Mouse (Mus musculus): ENCODE data around the gene Chchd6. TPM values are rescaled to one million over a fixed set of nuclear protein-coding genes. Genes with fewer than 3 reads are reported as not detected.

The Chchd6 gene
- polyA plus RNA-seq, 1 experiment from 2014 or later, result 56.5 TPM

GRCm38 (mm10) chr6:89363107-89363451, 232.4 kb downstream of the Chchd6 start:
- 5% methylated on average over 16 of the region's 16 CpGs for WGBS

GRCm38 (mm10) chr6:89362281-89363106, 233.0 kb downstream of the Chchd6 start, which contains the start of gene Plxna1:
Plxna1 (minus strand) TSS chr6:89362620.
- Histone ChIP-seq H3K9ac (ENCODE audit: low read length) (peak within 1 kb of the TSS; percentile 97), H3K9me3 (ENCODE audit: control insufficient read depth, low read length) (no peaks in the 10 kb centered on the region), H3K36me3 (ENCODE audit: control insufficient read depth, insufficient read depth, low read length) (no peaks in the 10 kb centered on the region), H3K27me3 (ENCODE audit: control insufficient read depth, insufficient read depth, low read length) (peaks cover 7% of the 10 kb centered on the region), H3K4me3 (ENCODE audit: control insufficient read depth in 1 of 2, insufficient read depth in 1 of 2, low read depth in 1 of 2, low read length in 2 of 2) (peak within 1 kb of the TSS; percentile 96 to 99), H3K4me2 (ENCODE audit: low read length) (peak within 1 kb of the TSS; percentile 98), H3K27ac (replicated peaks in 1 of 2; ENCODE audit: control insufficient read depth in 1 of 2, insufficient read depth in 1 of 2, low read depth in 2 of 2, low read length in 2 of 2) (peak within 1 kb of the TSS in 1 of 2 experiments; percentile 74; a peak in 2 of 4 replicates), H3K4me1 (ENCODE audit: control insufficient read depth in 2 of 2, insufficient read depth in 2 of 2, low read length in 2 of 2) (peaks cover 26 to 33% of the 10 kb centered on the region in 2 experiments)
- under 1% methylated on average over 79 of the region's 110 CpGs for WGBS
- peak; percentile 65 for ATAC-seq (ENCODE audit: insufficient number of reproducible peaks, insufficient read depth, low FRiP score, low read depth)

More at GRCm38 (mm10) chr6:89363107-89363451, 232.4 kb downstream of the Chchd6 start:
- peak overlapping the region; percentile 97 for H3K9ac ChIP-seq (ENCODE audit: low read length)
- H3K27ac ChIP-seq (replicated peaks in 1 of 2; ENCODE audit: control insufficient read depth in 1 of 2, insufficient read depth in 1 of 2, low read depth in 2 of 2, low read length in 2 of 2), result no peak overlapping the region
- ATAC-seq (ENCODE audit: insufficient number of reproducible peaks, insufficient read depth, low FRiP score, low read depth), result no peak
- H3K4me3 ChIP-seq (ENCODE audit: control insufficient read depth in 1 of 2, insufficient read depth in 1 of 2, low read depth in 1 of 2, low read length in 2 of 2), result peak overlapping the region; percentile 58 to 96
- H3K4me2 ChIP-seq (ENCODE audit: low read length), result peak overlapping the region; percentile 98
- no peaks in the 10 kb centered on the region for H3K36me3 ChIP-seq (ENCODE audit: control insufficient read depth, insufficient read depth, low read length)
- H3K9me3 ChIP-seq (ENCODE audit: control insufficient read depth, low read length), result no peaks in the 10 kb centered on the region
- H3K27me3 ChIP-seq (ENCODE audit: control insufficient read depth, insufficient read depth, low read length), result peaks cover 7% of the 10 kb centered on the region
- peaks cover 26 to 33% of the 10 kb centered on the region in 2 experiments for H3K4me1 ChIP-seq (ENCODE audit: control insufficient read depth in 2 of 2, insufficient read depth in 2 of 2, low read length in 2 of 2)

- Histone ChIP-seq H3K27me3 (ENCODE audit: control insufficient read depth, insufficient read depth, low read length) (peaks cover 7% of the 10 kb centered on the region), H3K4me2 (ENCODE audit: low read length) (peak overlapping the region; percentile 98), H3K27ac (replicated peaks in 1 of 2; ENCODE audit: control insufficient read depth in 1 of 2, insufficient read depth in 1 of 2, low read depth in 2 of 2, low read length in 2 of 2) (peak overlapping the region in 1 of 2 experiments; percentile 74; a peak in 2 of 4 replicates), H3K4me1 (ENCODE audit: control insufficient read depth in 2 of 2, insufficient read depth in 2 of 2, low read length in 2 of 2) (peaks cover 26 to 33% of the 10 kb centered on the region in 2 experiments), H3K36me3 (ENCODE audit: control insufficient read depth, insufficient read depth, low read length) (peaks cover 4% of the 10 kb centered on the region; the same call in 1 of the 2 replicates), H3K9ac (ENCODE audit: low read length) (peak overlapping the region; percentile 97), H3K4me3 (ENCODE audit: control insufficient read depth in 1 of 2, insufficient read depth in 1 of 2, low read depth in 1 of 2, low read length in 2 of 2) (peak overlapping the region; percentile 96 to 99), H3K9me3 (ENCODE audit: control insufficient read depth, low read length) (no peaks in the 10 kb centered on the region)
- WGBS, result under 1% methylated on average over 80 of the region's 80 CpGs
- peak; percentile 16; the same call in 1 of the 2 replicates for ATAC-seq (ENCODE audit: insufficient number of reproducible peaks, insufficient read depth, low FRiP score, low read depth)
Measured at GRCm38 (mm10) chr6:89361418-89362280, 233.8 kb downstream of the Chchd6 start.

- peak overlapping the region; percentile 98 for H3K4me2 ChIP-seq (ENCODE audit: low read length)
- H3K27me3 ChIP-seq (ENCODE audit: control insufficient read depth, insufficient read depth, low read length), result peaks cover 7% of the 10 kb centered on the region
- no peak for ATAC-seq (ENCODE audit: insufficient number of reproducible peaks, insufficient read depth, low FRiP score, low read depth)
- WGBS, result 61% methylated on average over 8 of the region's 8 CpGs
- H3K36me3 ChIP-seq (ENCODE audit: control insufficient read depth, insufficient read depth, low read length), result peaks cover 11% of the 10 kb centered on the region; the same call in 1 of the 2 replicates
- H3K4me3 ChIP-seq (ENCODE audit: control insufficient read depth in 1 of 2, insufficient read depth in 1 of 2, low read depth in 1 of 2, low read length in 2 of 2), result peak overlapping the region; percentile 96 to 99
- no peaks in the 10 kb centered on the region for H3K9me3 ChIP-seq (ENCODE audit: control insufficient read depth, low read length)
- peaks cover 26 to 33% of the 10 kb centered on the region in 2 experiments for H3K4me1 ChIP-seq (ENCODE audit: control insufficient read depth in 2 of 2, insufficient read depth in 2 of 2, low read length in 2 of 2)
- peak overlapping the region; percentile 97 for H3K9ac ChIP-seq (ENCODE audit: low read length)
- H3K27ac ChIP-seq (replicated peaks in 1 of 2; ENCODE audit: control insufficient read depth in 1 of 2, insufficient read depth in 1 of 2, low read depth in 2 of 2, low read length in 2 of 2), result no peak overlapping the region
Measured at GRCm38 (mm10) chr6:89360709-89361417, 234.6 kb downstream of the Chchd6 start.

- no peak overlapping the region for H3K4me3 ChIP-seq (ENCODE audit: control insufficient read depth in 1 of 2, insufficient read depth in 1 of 2, low read depth in 1 of 2, low read length in 2 of 2)
- no peak for ATAC-seq (ENCODE audit: insufficient number of reproducible peaks, insufficient read depth, low FRiP score, low read depth)
Measured at GRCm38 (mm10) chr6:89359771-89360708, 235.4 kb downstream of the Chchd6 start.

GRCm38 (mm10) chr6:89359192-89359591, 236.3 kb downstream of the Chchd6 start:
- Histone ChIP-seq H3K9me3 (ENCODE audit: control insufficient read depth, low read length) (no peaks in the 10 kb centered on the region), H3K4me1 (ENCODE audit: control insufficient read depth in 2 of 2, insufficient read depth in 2 of 2, low read length in 2 of 2) (peaks cover 33 to 37% of the 10 kb centered on the region in 2 experiments), H3K9ac (ENCODE audit: low read length) (0 out of 2 replicates have a peak overlapping the region, but pooled peaks have one; percentile 30), H3K27me3 (ENCODE audit: control insufficient read depth, insufficient read depth, low read length) (peaks cover 7% of the 10 kb centered on the region), H3K4me2 (ENCODE audit: low read length) (no peak overlapping the region), H3K27ac (replicated peaks in 1 of 2; ENCODE audit: control insufficient read depth in 1 of 2, insufficient read depth in 1 of 2, low read depth in 2 of 2, low read length in 2 of 2) (no peak overlapping the region), H3K4me3 (ENCODE audit: control insufficient read depth in 1 of 2, insufficient read depth in 1 of 2, low read depth in 1 of 2, low read length in 2 of 2) (no peak overlapping the region), H3K36me3 (ENCODE audit: control insufficient read depth, insufficient read depth, low read length) (peaks cover 25% of the 10 kb centered on the region)
- WGBS, result 90% methylated on average over 3 of the region's 3 CpGs
- ATAC-seq (ENCODE audit: insufficient number of reproducible peaks, insufficient read depth, low FRiP score, low read depth), result no peak

More at GRCm38 (mm10) chr6:89359771-89360708, 235.4 kb downstream of the Chchd6 start:
- Histone ChIP-seq H3K4me1 (ENCODE audit: control insufficient read depth in 2 of 2, insufficient read depth in 2 of 2, low read length in 2 of 2) (peaks cover 26 to 33% of the 10 kb centered on the region in 2 experiments), H3K27me3 (ENCODE audit: control insufficient read depth, insufficient read depth, low read length) (peaks cover 7% of the 10 kb centered on the region), H3K36me3 (ENCODE audit: control insufficient read depth, insufficient read depth, low read length) (peaks cover 17% of the 10 kb centered on the region; the same call in 1 of the 2 replicates), H3K27ac (replicated peaks in 1 of 2; ENCODE audit: control insufficient read depth in 1 of 2, insufficient read depth in 1 of 2, low read depth in 2 of 2, low read length in 2 of 2) (no peak overlapping the region), H3K9me3 (ENCODE audit: control insufficient read depth, low read length) (no peaks in the 10 kb centered on the region), H3K4me2 (ENCODE audit: low read length) (peak overlapping the region; percentile 98), H3K9ac (ENCODE audit: low read length) (peak overlapping the region; percentile 30)
- 65% methylated on average over 20 of the region's 20 CpGs for WGBS

Measured in heart, embryonic 14.5 days (tissue).